Mouse (Mus musculus) liver, embryonic 11.5 days (tissue): ENCODE measurements around the gene Eya4. TPM values are rescaled to one million over a fixed set of nuclear protein-coding genes. Genes with fewer than 3 reads are reported as not detected.

Source experiments
- ATAC-seq: fragments of 200-750 bp; cut with Nextera tagmentation; replicated peaks from 2 replicates; pipeline ENCODE4 v1.8.0; 2017; ENCODE audit warnings: moderate number of reproducible peaks, mild to moderate bottlenecking, moderate TSS enrichment, moderate library complexity; ENCODE audit not compliant: low FRiP score
- DNase-seq: peaks from one replicate; pipeline ENCODE4 v3.0.0-alpha.2; 2017; ENCODE audit warnings: low spot score
- H3K27ac ChIP-seq: fragments of 300-500 bp; sonication (generic); 2 replicates; pipeline ENCODE4 v1.5.1; 2014; ENCODE audit warnings: mild to moderate bottlenecking, low read depth, low read length, control low read depth
- H3K27me3 ChIP-seq: fragments of 300-500 bp; sonication (generic); replicated peaks from 2 replicates; pipeline ENCODE4 v1.6.1; 2014; ENCODE audit warnings: low read length, mixed read lengths; ENCODE audit not compliant: control insufficient read depth, insufficient read depth
- H3K36me3 ChIP-seq: fragments of 300-500 bp; sonication (generic); 2 replicates; pipeline ENCODE4 v1.6.1; 2014; ENCODE audit warnings: mild to moderate bottlenecking, low read length, moderate library complexity, mixed read lengths; ENCODE audit not compliant: control insufficient read depth, insufficient read depth
- H3K4me1 ChIP-seq: fragments of 300-500 bp; sonication (generic); replicated peaks from 2 replicates; pipeline ENCODE4 v1.6.1; 2014; ENCODE audit warnings: low read length, mixed read lengths; ENCODE audit not compliant: control insufficient read depth, insufficient read depth
- H3K4me2 ChIP-seq: fragments of 300-500 bp; sonication (generic); 2 replicates; pipeline ENCODE4 v1.6.1; 2014; ENCODE audit warnings: mild to moderate bottlenecking, control low read depth, moderate library complexity
- H3K4me3 ChIP-seq: fragments of 300-500 bp; sonication (generic); 2 replicates; pipeline ENCODE4 v1.5.1; 2014; ENCODE audit warnings: low read depth, low read length, control low read depth
- H3K9ac ChIP-seq: fragments of 300-500 bp; sonication (generic); 2 replicates; pipeline ENCODE4 v1.6.1; 2014; ENCODE audit warnings: low read depth, low read length, control low read depth
- H3K9me3 ChIP-seq: fragments of 300-500 bp; sonication (generic); 2 replicates; pipeline ENCODE4 v1.6.1; 2016; ENCODE audit warnings: low read length, inconsistent platforms, mixed read lengths; ENCODE audit not compliant: control insufficient read depth
- WGBS: fragments of 180-500 bp; shearing (Covaris S2); extraction: QIAGEN DNeasy Blood & Tissue Kit; methylation state at CpG from one replicate; pipeline ENCODE4 v1.1.7; 2014; 5-methylcytosine and 5-hydroxymethylcytosine counted together
- polyA plus RNA-seq: library from polyadenylated mRNA; unstranded; fragments of >200 nt; fragmentation: Nextera tagmentation; extraction: Ambion mirVana; gene quantifications from 2 replicates; pipeline ENCODE4 v1.2.1, GENCODE M21; 2014

Eya4 gene
- polyA plus RNA-seq, 1 experiment from 2014 or later: 0.77 TPM

GRCm38 (mm10) chr10:23115321-23115720, 235.3 kb downstream of the Eya4 start:
- H3K9me3 ChIP-seq: no peaks in the 10 kb centered on the region
- H3K9ac ChIP-seq: no peak overlapping the region
- H3K4me1 ChIP-seq: no peaks in the 10 kb centered on the region
- H3K36me3 ChIP-seq: no peaks in the 10 kb centered on the region
- DNase-seq: no peak
- ATAC-seq: no peak
- no peaks in the 10 kb centered on the region for H3K27me3 ChIP-seq
- no peak overlapping the region for H3K4me3 ChIP-seq
- H3K27ac ChIP-seq: no peak overlapping the region
- WGBS: 50% methylated on average over 3 of the region's 3 CpGs
- H3K4me2 ChIP-seq: no peak overlapping the region

GRCm38 (mm10) chr10:23108122-23108521, 242.5 kb downstream of the Eya4 start:
- Histone ChIP-seq H3K4me1 (no peaks in the 10 kb centered on the region), H3K36me3 (no peaks in the 10 kb centered on the region), H3K9me3 (no peaks in the 10 kb centered on the region), H3K9ac (no peak overlapping the region), H3K27me3 (no peaks in the 10 kb centered on the region), H3K4me3 (no peak overlapping the region), H3K27ac (no peak overlapping the region), H3K4me2 (no peak overlapping the region)
- DNase-seq: no peak
- WGBS: 74% methylated on average over 4 of the region's 4 CpGs
- no peak for ATAC-seq

- Histone ChIP-seq H3K4me3 (no peak overlapping the region), H3K27ac (no peak overlapping the region), H3K9me3 (no peaks in the 10 kb centered on the region), H3K4me2 (no peak overlapping the region), H3K27me3 (no peaks in the 10 kb centered on the region), H3K36me3 (no peaks in the 10 kb centered on the region), H3K4me1 (no peaks in the 10 kb centered on the region), H3K9ac (no peak overlapping the region)
- WGBS: 86% methylated on average over 7 of the region's 7 CpGs
- DNase-seq (no peak), ATAC-seq (no peak)
Measured at GRCm38 (mm10) chr10:23092517-23092916, 258.1 kb downstream of the Eya4 start.

- Histone ChIP-seq H3K27ac (no peak overlapping the region), H3K4me1 (no peaks in the 10 kb centered on the region), H3K9ac (no peak overlapping the region), H3K36me3 (no peaks in the 10 kb centered on the region), H3K4me2 (no peak overlapping the region), H3K4me3 (no peak overlapping the region), H3K9me3 (no peaks in the 10 kb centered on the region), H3K27me3 (no peaks in the 10 kb centered on the region)
- 53% methylated on average over 3 of the region's 3 CpGs for WGBS
- no peak for ATAC-seq
- no peak for DNase-seq
Measured at GRCm38 (mm10) chr10:23091552-23091951, 259.0 kb downstream of the Eya4 start.

- Histone ChIP-seq H3K9me3 (no peaks in the 10 kb centered on the region), H3K27me3 (no peaks in the 10 kb centered on the region), H3K4me2 (no peak overlapping the region), H3K9ac (no peak overlapping the region), H3K4me1 (no peaks in the 10 kb centered on the region), H3K36me3 (no peaks in the 10 kb centered on the region), H3K27ac (no peak overlapping the region), H3K4me3 (no peak overlapping the region)
- no peak for DNase-seq
- ATAC-seq: no peak
- WGBS: 66% methylated on average over 1 of the region's 1 CpGs
Measured at GRCm38 (mm10) chr10:23090323-23090722, 260.3 kb downstream of the Eya4 start.

GRCm38 (mm10) chr10:23089271-23089670, 261.3 kb downstream of the Eya4 start:
- Histone ChIP-seq H3K27ac (no peak overlapping the region), H3K9me3 (no peaks in the 10 kb centered on the region), H3K4me1 (no peaks in the 10 kb centered on the region), H3K9ac (no peak overlapping the region), H3K36me3 (no peaks in the 10 kb centered on the region), H3K27me3 (no peaks in the 10 kb centered on the region), H3K4me3 (no peak overlapping the region), H3K4me2 (no peak overlapping the region)
- DNase-seq (no peak), ATAC-seq (no peak)
- WGBS: 85% methylated on average over 6 of the region's 6 CpGs

- Histone ChIP-seq H3K36me3 (no peaks in the 10 kb centered on the region), H3K27me3 (no peaks in the 10 kb centered on the region), H3K9me3 (no peaks in the 10 kb centered on the region), H3K4me1 (no peaks in the 10 kb centered on the region), H3K27ac (no peak overlapping the region), H3K9ac (no peak overlapping the region), H3K4me3 (no peak overlapping the region), H3K4me2 (no peak overlapping the region)
- no peak for DNase-seq
- no peak for ATAC-seq
- 54% methylated on average over 3 of the region's 3 CpGs for WGBS
Measured at GRCm38 (mm10) chr10:23088764-23089163, 261.8 kb downstream of the Eya4 start.

- Histone ChIP-seq H3K4me2 (no peak overlapping the region), H3K9ac (no peak overlapping the region), H3K36me3 (no peaks in the 10 kb centered on the region), H3K27ac (no peak overlapping the region), H3K9me3 (no peaks in the 10 kb centered on the region), H3K4me1 (no peaks in the 10 kb centered on the region), H3K27me3 (no peaks in the 10 kb centered on the region), H3K4me3 (no peak overlapping the region)
- DNase-seq: no peak
- 69% methylated on average over 21 of the region's 21 CpGs for WGBS
- ATAC-seq: no peak
Measured at GRCm38 (mm10) chr10:23086352-23087215, 264.0 kb downstream of the Eya4 start.

- no peaks in the 10 kb centered on the region for H3K9me3 ChIP-seq
- no peak overlapping the region for H3K4me2 ChIP-seq
- DNase-seq: no peak
- no peak for ATAC-seq
- H3K9ac ChIP-seq: no peak overlapping the region
- no peaks in the 10 kb centered on the region for H3K36me3 ChIP-seq
- 26% methylated on average over 4 of the region's 4 CpGs for WGBS
- H3K4me3 ChIP-seq: no peak overlapping the region
- H3K27ac ChIP-seq: no peak overlapping the region
- no peaks in the 10 kb centered on the region for H3K4me1 ChIP-seq
- no peaks in the 10 kb centered on the region for H3K27me3 ChIP-seq
Measured at GRCm38 (mm10) chr10:23081548-23081828, 269.1 kb downstream of the Eya4 start.
